Mouse (Mus musculus) testis, adult 2 months (tissue): ENCODE data around the gene Cpt1a. TPM values are rescaled to one million over a fixed set of nuclear protein-coding genes. Genes with fewer than 3 reads are reported as not detected.
A peak's percentile ranks its signal among the peaks of the same experiment; 100 is the strongest.

Experiments
- H3K27ac ChIP-seq: fragments of 200-500 bp; 2 replicates; pipeline ENCODE4 v1.5.1; 2012; ENCODE audit warnings: low read depth, low read length; ENCODE audit not compliant: control insufficient read depth, insufficient read depth
- H3K27me3 ChIP-seq: fragments of 200-500 bp; 2 replicates; pipeline ENCODE4 v1.6.1; 2012; ENCODE audit warnings: mild to moderate bottlenecking, low read length, moderate library complexity; ENCODE audit not compliant: control insufficient read depth, insufficient read depth
- H3K36me3 ChIP-seq: fragments of 200-500 bp; 2 replicates; pipeline ENCODE4 v1.6.1; 2012; ENCODE audit warnings: mild to moderate bottlenecking, low read length; ENCODE audit not compliant: control insufficient read depth, insufficient read depth
- H3K4me1 ChIP-seq: fragments of 200-500 bp; 2 replicates; pipeline ENCODE4 v1.6.1; 2012; ENCODE audit warnings: low read length; ENCODE audit not compliant: control insufficient read depth, insufficient read depth
- H3K4me3 ChIP-seq: fragments of 200-500 bp; 2 replicates; pipeline ENCODE4 v1.5.1; 2012; ENCODE audit warnings: low read depth, mild to moderate bottlenecking, low read length, moderate library complexity, mixed read lengths; ENCODE audit not compliant: control insufficient read depth
- CTCF ChIP-seq: fragments of 200-500 bp; IDR thresholded peaks from 2 replicates; pipeline ENCODE4 v1.5.1; 2012; ENCODE audit warnings: low read depth, mild to moderate bottlenecking, inconsistent platforms, low read length, moderate library complexity; ENCODE audit not compliant: control insufficient read depth, insufficient read depth, insufficient replicate concordance
- POLR2A ChIP-seq: fragments of 200-500 bp; IDR thresholded peaks from 2 replicates; pipeline ENCODE4 v1.6.1; 2012; ENCODE audit warnings: low read depth, mild to moderate bottlenecking, inconsistent platforms, low read length, moderate library complexity; ENCODE audit not compliant: control insufficient read depth
- polyA plus RNA-seq: library from polyadenylated mRNA; depleted of rRNA; stranded (reverse); fragments of >200 nt; gene quantifications from 2 replicates; pipeline ENCODE4 v1.2.3, GENCODE M21; 2012

Cpt1a gene
- polyA plus RNA-seq, 1 experiment = 18.9 TPM

GRCm38 (mm10) chr19:3353415-3354111 is 31.4 kb downstream of the Cpt1a start:
- H3K4me3 ChIP-seq = no peak overlapping the region
- H3K27ac ChIP-seq = peak overlapping the region; percentile 40; the same call in 1 of the 2 replicates
- TF ChIP-seq CTCF (no peak), POLR2A (no peak)
- H3K4me1 ChIP-seq = no peaks in the 10 kb centered on the region; the same call in 1 of the 2 replicates
- H3K36me3 ChIP-seq = no peaks in the 10 kb centered on the region
- H3K27me3 ChIP-seq = no peaks in the 10 kb centered on the region

GRCm38 (mm10) chr19:3355096-3355495 is 33.0 kb downstream of the Cpt1a start:
- no peak overlapping the region for H3K4me3 ChIP-seq
- TF ChIP-seq POLR2A (no peak), CTCF (peak; percentile 47; the same call in 1 of the 2 replicates)
- H3K27me3 ChIP-seq = no peaks in the 10 kb centered on the region
- H3K4me1 ChIP-seq = no peaks in the 10 kb centered on the region; the same call in 1 of the 2 replicates
- no peaks in the 10 kb centered on the region for H3K36me3 ChIP-seq
- H3K27ac ChIP-seq = no peak overlapping the region

GRCm38 (mm10) chr19:3356516-3356915 is 34.4 kb downstream of the Cpt1a start:
- Histone ChIP-seq H3K27me3 (no peaks in the 10 kb centered on the region), H3K4me1 (no peaks in the 10 kb centered on the region; the same call in 1 of the 2 replicates), H3K4me3 (no peak overlapping the region), H3K36me3 (no peaks in the 10 kb centered on the region), H3K27ac (no peak overlapping the region)
- no peak for TF ChIP-seq POLR2A
- no peak for TF ChIP-seq CTCF

- TF ChIP-seq POLR2A = no peak
- TF ChIP-seq CTCF = peak; percentile 21; the same call in 1 of the 2 replicates
- no peak overlapping the region for H3K4me3 ChIP-seq
- no peaks in the 10 kb centered on the region for H3K27me3 ChIP-seq
- no peak overlapping the region for H3K27ac ChIP-seq
- no peaks in the 10 kb centered on the region; the same call in 1 of the 2 replicates for H3K4me1 ChIP-seq
- H3K36me3 ChIP-seq = no peaks in the 10 kb centered on the region
Measured at GRCm38 (mm10) chr19:3357620-3358019, 35.5 kb downstream of the Cpt1a start.

GRCm38 (mm10) chr19:3359841-3360588 is 37.9 kb downstream of the Cpt1a start:
- Histone ChIP-seq H3K36me3 (no peaks in the 10 kb centered on the region), H3K27ac (0 out of 2 replicates have a peak overlapping the region, but pooled peaks have one; percentile 12), H3K27me3 (no peaks in the 10 kb centered on the region), H3K4me1 (no peaks in the 10 kb centered on the region), H3K4me3 (no peak overlapping the region)
- no peak for TF ChIP-seq POLR2A
- no peak for TF ChIP-seq CTCF

- no peak for TF ChIP-seq CTCF
- TF ChIP-seq POLR2A = no peak
- H3K4me3 ChIP-seq = no peak overlapping the region
- no peaks in the 10 kb centered on the region for H3K36me3 ChIP-seq
- H3K4me1 ChIP-seq = no peaks in the 10 kb centered on the region
- H3K27ac ChIP-seq = no peak overlapping the region
- no peaks in the 10 kb centered on the region for H3K27me3 ChIP-seq
Measured at GRCm38 (mm10) chr19:3363510-3363909, 41.4 kb downstream of the Cpt1a start.

- Histone ChIP-seq H3K4me3 (no peak overlapping the region), H3K4me1 (no peaks in the 10 kb centered on the region), H3K27me3 (no peaks in the 10 kb centered on the region), H3K36me3 (no peaks in the 10 kb centered on the region), H3K27ac (no peak overlapping the region)
- no peak for TF ChIP-seq POLR2A
- TF ChIP-seq CTCF = no peak
Measured at GRCm38 (mm10) chr19:3365089-3365488, 43.0 kb downstream of the Cpt1a start.
